Mouse (Mus musculus): ENCODE results near the gene Rdh5.

- TF ChIP-seq CTCF (IDR thresholded peaks at IDR 0.05; ENCODE audit: borderline replicate concordance, insufficient read depth, low read depth, low read length) (no peak), POLR2A (IDR thresholded peaks at IDR 0.05; ENCODE audit: borderline replicate concordance, insufficient read depth, low read length) (no peak)
Measured at GRCm38 (mm10) chr10:128935826-128936440, 13.2 kb upstream of the Rdh5 start.
